Mouse (Mus musculus) E14TG2a.4 (cell line): ENCODE results near the gene Kcnip4.

ENCODE experiments used
- H3K27me3 ChIP-seq: 2 replicates; pipeline ENCODE4 v1.6.1; 2014; ENCODE audit warnings: low read length, control low read depth; ENCODE audit not compliant: insufficient read depth
- H3K36me3 ChIP-seq: 2 replicates; pipeline ENCODE4 v1.6.1; 2014; ENCODE audit warnings: low read length, control low read depth; ENCODE audit not compliant: insufficient read depth
- H3K4me1 ChIP-seq: replicated peaks from 2 replicates; pipeline ENCODE4 v1.6.1; 2014; ENCODE audit warnings: low read depth, low read length, control low read depth
- H3K4me3 ChIP-seq: replicated peaks from 2 replicates; pipeline ENCODE4 v1.5.1; 2014; ENCODE audit warnings: mild to moderate bottlenecking, low read length
- H3K9me3 ChIP-seq: 2 replicates; pipeline ENCODE4 v1.6.1; 2014; ENCODE audit warnings: low read length, control low read depth
- CTCF ChIP-seq: conservative IDR thresholded peaks from 2 replicates; pipeline ENCODE4 v1.5.1; 2014; ENCODE audit warnings: low read length
- NANOG ChIP-seq: IDR thresholded peaks from 2 replicates; pipeline ENCODE4 v1.6.1; 2014; ENCODE audit warnings: borderline replicate concordance, low read length, mixed read lengths
- POU5F1 ChIP-seq: IDR thresholded peaks from 2 replicates; pipeline ENCODE4 v1.6.1; 2014; ENCODE audit warnings: low read length, borderline replicate concordance

The Kcnip4 gene

DNA sequence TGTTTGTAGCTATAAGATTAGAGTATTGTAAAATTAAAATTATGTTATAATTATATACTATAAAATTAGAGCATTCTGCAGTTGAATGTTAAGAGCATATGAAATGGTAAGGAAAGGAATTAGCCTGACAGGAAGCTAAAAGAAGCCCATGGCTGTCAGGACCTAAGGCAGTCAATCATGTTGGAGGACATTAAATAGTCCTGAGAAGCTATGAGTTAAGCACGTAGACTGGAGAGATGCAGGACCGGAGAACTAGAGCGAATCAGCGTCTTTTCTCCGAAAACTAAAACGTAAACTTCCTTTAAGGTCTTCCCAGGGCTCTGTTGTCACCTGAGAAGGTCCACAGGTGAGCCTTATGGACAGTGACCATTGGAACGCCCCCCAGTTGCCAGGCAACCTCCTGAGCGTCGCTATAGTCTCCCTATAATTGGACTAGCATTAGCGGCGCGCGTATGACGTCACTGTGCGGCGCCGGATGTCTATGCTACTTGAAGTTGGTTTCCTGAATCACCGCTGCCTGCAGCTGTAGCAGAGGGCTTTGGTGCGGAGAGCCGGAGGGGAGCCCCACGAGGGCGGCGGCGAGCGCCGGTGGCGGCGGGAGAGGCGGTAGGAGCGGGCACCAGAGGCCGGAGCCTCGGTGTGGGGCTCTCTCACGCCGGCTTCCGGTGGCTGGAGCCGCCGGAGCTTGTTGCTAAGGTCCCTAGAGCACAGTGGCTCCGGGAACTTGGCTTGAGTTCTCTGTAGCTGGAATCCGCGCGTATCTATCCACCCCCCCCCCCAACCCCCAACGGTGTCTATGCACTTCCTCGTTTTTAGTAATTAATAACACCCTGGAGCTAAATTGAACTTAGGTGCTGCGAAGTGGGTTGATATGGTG lies 1152.6 kb downstream of the Kcnip4 start:
- no peaks in the 10 kb centered on the region for H3K27me3 ChIP-seq
- TF ChIP-seq POU5F1 (no peak), NANOG (no peak), CTCF (no peak)
- H3K4me1 ChIP-seq: peaks cover 7% of the 10 kb centered on the region; the same call in 1 of the 2 replicates
- H3K36me3 ChIP-seq: peaks cover 32% of the 10 kb centered on the region
- peak overlapping the region; percentile 95 for H3K4me3 ChIP-seq
- no peaks in the 10 kb centered on the region for H3K9me3 ChIP-seq

GRCm38 (mm10) chr5:48349309-48349708 lies 1175.4 kb downstream of the Kcnip4 start:
- H3K9me3 ChIP-seq: no peaks in the 10 kb centered on the region
- H3K36me3 ChIP-seq: no peaks in the 10 kb centered on the region
- 0 out of 2 replicates have a peak, but pooled peaks cover 2% of the 10 kb centered on the region for H3K27me3 ChIP-seq
- TF ChIP-seq NANOG (no peak), CTCF (no peak), POU5F1 (no peak)
- no peak overlapping the region for H3K4me3 ChIP-seq
- H3K4me1 ChIP-seq: no peaks in the 10 kb centered on the region

GRCm38 (mm10) chr5:48345983-48346648 lies 1178.6 kb downstream of the Kcnip4 start:
- TF ChIP-seq POU5F1: no peak
- TF ChIP-seq CTCF: no peak
- no peak for TF ChIP-seq NANOG
- H3K4me3 ChIP-seq: no peak overlapping the region
- H3K4me1 ChIP-seq: no peaks in the 10 kb centered on the region
- no peaks in the 10 kb centered on the region for H3K36me3 ChIP-seq
- H3K27me3 ChIP-seq: 0 out of 2 replicates have a peak, but pooled peaks cover 2% of the 10 kb centered on the region
- no peaks in the 10 kb centered on the region for H3K9me3 ChIP-seq

GRCm38 (mm10) chr5:48345095-48345982 lies 1179.4 kb downstream of the Kcnip4 start:
- Histone ChIP-seq H3K27me3 (0 out of 2 replicates have a peak, but pooled peaks cover 2% of the 10 kb centered on the region), H3K4me1 (no peaks in the 10 kb centered on the region), H3K36me3 (no peaks in the 10 kb centered on the region), H3K4me3 (no peak overlapping the region), H3K9me3 (no peaks in the 10 kb centered on the region)
- no peak for TF ChIP-seq NANOG
- peak; percentile 40 for TF ChIP-seq CTCF

DNA sequence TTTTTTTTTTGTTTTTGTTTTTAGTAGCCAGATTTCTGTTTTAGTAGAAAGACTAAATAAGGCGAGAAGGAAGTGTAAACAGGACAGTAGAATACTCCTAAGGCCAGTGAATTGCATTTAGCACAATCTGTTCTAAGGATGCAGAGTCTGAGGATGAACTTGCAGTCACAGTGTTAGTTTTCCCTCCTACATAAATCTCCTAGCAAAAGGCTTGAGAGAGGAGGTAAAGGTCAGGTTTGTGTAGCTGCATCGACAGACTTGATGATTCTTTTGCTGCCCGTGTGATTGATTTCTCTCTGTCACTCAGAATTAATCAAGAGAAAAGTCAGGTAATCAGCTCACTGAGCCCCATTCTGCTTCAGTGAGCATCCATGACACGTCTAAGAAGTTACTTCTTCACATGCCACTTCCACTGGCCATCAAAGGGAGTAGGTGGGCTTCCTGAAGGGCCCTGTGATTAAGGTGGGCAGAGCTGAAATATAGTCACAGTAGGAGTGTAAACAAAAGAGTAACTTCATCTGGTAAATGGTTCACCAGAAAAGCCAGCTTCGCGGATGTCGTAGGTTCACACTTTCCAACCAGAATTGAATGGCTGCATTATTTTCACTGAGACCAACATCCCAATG lies 1183.8 kb downstream of the Kcnip4 start:
- Histone ChIP-seq H3K4me3 (no peak overlapping the region), H3K4me1 (no peaks in the 10 kb centered on the region), H3K27me3 (no peaks in the 10 kb centered on the region), H3K36me3 (no peaks in the 10 kb centered on the region), H3K9me3 (no peaks in the 10 kb centered on the region)
- TF ChIP-seq POU5F1 (no peak), CTCF (no peak), NANOG (no peak)
